Mouse (Mus musculus) MN1 (cell line): ENCODE measurements at regions not wholly inside any gene's neighbourhood (a gene's known extent, or its start where the extent isn't known, plus 50 kb on each side); places are given as distances from the start of the nearest gene placed in this dataset.
A peak's percentile ranks its signal among the peaks of the same experiment; 100 is the strongest.

Experiments
- DNase-seq: peaks from one replicate; pipeline ENCODE4 v3.0.0-alpha.2; 2016; ENCODE audit warnings: low spot score

DNA sequence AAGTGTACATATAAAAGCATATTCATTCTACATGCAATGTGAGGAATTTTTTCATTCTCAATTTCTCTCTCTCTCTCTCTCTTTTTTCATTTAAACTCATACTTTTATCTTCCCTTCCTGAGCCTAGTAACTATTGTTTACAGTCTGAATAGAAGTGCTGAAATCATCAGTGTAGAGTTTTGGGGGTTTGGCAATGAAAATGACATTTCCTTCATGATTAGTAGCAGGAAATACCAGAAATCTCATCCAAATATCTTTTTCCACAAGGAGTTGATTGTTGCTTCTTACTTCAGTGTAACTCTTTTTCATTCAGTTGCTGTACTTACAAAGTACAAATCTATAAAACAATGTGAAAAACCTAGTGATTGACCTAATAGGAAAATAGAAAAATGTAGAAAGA is 572.7 kb upstream of the Marcks start:
- no peak for DNase-seq

DNA sequence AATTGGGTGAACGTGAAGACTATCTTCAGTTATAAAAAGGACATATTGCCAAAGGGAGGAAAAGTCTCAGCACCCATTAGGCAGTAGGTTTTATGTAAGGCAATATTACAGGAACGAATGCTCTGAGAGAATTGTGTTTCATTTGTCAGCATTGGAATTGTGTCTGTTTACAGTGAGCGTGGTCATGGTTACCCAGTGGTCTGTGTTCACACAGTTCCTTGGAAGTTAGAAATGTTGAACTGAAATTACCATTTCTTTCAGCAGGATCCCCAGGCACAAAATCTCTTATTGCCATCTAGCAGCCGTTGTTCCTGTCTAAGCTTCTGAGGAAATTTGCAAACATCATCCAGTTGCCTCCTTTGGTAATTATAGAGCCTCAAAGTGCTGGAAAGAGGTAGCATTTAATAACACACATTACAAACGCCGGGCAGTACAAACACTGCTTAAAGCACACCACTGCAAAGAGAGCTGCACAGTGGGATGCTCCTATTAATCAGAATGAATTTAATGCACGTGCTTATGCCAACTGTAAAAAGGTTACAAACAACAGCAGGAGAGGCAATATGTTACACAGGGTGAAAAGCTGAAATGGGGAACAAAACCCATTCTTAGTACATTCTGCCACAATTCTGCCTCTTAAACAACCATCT is 555.4 kb upstream of the Marcks start:
- DNase-seq = no peak

DNA sequence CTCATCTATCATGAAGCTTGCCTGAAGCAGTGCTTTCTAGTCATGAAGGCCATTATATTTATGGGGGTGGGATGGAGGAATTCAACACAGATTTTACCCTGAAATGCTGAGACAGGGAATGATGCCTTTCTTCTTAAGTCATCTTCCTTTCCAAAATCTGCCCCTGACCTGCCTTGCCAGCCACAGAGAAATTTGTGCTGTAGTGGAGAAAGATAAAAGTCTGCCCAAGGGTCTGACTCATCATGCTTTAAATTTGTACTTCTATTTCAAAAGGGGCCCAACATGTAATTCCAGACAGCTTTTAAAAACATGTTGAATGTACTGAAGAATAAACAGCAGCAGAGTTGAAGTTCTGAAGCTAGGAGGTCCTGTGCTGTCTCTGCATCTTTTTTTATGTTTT is 554.1 kb upstream of the Marcks start:
- no peak for DNase-seq

DNA sequence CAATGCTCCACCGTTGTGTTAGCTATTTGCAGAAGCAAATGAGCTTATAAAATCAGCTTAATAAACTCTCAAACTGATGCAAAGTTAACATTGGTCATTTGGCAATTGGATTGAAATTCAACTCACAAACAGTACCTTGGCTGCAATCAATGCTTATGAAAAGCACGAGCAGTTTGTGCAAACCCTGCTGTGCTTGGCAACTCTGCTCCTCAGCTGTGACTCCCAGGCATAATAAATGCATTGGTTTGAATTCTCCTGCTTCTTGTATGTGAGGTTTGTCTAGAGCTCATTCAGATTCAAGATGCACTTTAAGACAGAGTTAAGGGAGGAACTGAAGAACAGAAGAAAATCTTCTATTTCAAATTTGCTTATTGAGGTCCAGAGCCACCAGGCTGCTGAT is 553.2 kb upstream of the Marcks start:
- no peak for DNase-seq

DNA sequence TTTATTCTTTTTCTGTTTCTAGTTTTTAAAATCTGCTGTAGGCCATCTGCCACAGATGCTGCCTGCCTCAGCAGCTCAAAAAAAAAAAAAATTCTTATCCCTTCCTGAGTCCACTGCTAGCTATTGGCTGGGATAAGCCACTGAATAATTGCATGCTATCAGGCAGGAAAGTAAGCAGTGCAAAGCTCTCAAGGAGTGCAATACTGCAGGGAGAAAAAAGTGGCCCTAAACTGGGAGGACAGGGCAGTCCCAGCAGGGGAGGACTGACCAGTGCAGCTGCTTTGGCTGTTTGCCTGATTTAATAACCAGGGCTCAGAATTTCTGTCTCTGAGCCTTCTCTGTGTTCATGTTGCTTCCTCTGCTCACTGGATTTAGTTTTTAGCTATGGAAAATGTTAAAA is 544.4 kb upstream of the Marcks start:
- peak; percentile 46 for DNase-seq

DNA sequence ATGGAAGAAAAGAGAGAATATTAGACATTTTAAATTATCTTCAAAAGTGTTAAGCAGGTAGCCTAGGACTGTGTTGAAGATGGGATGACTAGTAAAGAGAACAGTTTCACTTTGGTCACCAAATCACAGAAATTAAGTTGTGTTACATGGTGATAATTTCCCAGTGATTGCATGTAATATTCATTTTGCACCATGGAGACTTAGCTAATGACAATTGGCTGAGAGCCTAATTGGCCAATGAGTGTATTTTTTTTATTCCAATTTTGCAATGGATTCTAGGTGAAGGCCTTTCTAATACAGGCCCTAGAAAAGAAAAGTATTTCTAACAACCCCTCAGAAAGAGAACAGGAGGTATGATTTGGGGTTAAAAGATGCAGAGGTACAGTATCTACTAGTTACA is 541.9 kb upstream of the Marcks start:
- no peak for DNase-seq

DNA sequence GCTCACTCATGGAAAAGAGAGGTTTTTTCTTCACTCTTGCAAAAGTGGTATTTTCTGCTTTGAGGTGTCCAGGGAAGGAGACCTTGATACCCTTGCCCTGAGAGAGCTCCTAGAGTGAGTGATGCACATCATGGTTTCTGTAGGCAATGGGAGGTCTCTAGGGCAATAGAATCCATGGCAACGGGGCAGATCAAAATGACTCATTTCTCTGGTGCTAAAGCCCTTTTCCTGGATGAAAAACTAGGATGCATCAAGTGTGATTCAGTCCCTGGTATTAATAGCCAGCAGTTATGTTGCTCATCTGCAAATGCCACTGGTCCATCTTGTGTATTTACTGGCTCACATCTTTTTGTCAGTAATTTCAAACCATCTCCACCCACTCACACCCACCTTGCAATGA is 539.1 kb upstream of the Marcks start:
- no peak for DNase-seq

DNA sequence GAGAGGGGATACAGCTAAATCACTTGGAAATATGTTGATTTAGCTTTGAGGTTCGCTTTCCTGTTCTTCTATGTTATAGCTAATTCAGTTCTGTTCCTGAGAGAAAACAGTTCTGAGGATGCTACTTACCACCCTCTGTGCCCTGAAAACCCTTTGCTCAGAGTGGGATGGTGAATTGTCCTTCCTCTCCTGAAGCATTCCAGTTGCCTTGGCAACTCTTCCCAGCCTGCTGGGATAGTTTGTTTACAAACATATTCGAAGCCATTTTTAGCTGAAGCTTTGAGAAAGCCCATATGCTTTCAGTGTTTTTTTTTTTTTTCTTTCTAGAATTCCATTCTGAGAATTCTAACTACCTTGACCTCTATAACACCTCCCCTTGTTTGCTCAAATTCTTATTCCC is 530.1 kb upstream of the Marcks start:
- no peak for DNase-seq

DNA sequence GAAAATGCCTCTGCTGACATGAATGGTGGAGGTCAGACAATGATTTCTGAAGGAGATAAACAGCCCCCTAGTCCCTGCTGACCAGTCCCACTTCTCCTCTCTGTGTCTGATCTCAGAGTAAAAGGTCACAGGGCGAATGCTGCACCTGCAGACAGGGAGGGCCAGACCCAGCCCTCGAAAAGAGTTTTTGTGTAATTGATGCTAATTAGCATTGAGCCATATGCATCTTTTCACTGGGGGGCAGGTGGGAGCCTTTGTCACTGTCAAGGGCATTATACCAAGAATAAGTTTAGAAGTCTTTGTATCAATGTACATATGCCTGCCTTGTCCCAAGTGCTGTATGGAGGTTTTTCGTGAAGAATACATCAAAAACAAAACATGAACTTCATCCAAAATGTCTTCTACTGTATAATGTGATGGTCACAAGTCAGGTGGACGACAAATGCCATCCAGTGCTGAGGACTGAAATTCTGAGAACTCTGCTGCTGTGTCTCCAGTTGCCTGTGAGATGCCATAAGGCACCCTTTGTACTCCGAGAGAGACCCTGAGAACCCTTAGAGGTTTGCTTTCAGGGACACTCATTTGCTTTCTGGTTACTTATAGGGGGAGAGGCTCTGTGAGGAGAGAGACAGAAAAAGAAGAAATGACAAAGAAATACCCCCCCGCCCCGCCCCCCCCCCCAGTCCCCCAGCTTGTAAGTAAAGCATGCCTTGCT is 528.5 kb upstream of the Marcks start:
- DNase-seq = no peak

DNA sequence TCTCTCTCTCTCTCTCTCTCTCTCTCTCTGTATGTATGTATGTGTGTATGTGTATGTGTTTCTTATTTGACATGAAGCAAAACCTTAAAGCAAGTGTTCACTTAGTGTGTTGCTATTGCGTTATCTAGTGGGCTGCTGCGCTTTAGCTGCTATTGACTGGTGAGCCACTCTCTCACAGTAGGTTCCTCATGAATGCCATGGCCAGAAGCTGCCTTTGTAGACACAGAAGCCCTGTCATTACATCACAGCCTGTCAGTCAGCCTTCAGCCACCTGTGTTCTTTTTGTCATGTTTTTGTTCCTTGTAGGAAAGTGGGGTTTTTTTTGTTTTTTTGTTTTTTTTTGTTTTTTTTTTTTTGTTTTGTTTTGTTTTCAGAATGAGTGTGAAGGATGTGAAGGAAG is 527.8 kb upstream of the Marcks start:
- DNase-seq = no peak

DNA sequence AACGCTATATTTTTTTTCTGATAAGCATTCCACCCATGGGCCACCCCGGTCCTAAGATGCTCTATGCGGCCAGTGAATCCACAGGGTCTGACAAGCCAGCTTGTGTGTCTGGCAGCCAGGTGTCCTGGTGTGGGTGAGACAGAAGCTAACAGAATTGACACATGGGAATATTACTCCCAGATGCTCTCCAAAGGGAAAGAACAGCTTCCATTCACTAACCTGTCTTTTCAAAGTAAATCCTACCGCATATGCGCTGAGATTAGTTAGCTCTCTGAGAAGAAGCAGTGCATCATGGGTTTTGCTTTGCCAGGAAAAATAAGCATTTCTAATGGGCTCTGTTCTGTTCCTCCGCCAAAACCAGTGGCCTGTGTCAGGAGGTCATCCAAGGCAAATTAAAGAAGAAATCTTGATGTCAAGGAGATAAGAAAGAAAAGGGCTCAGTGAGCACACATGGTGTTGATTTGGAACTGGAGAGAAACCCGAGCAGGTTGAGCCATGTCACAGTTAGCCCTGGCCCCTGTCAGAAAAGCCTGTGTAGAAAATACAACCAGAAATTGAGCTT is 498.4 kb upstream of the Marcks start:
- DNase-seq = no peak

DNA sequence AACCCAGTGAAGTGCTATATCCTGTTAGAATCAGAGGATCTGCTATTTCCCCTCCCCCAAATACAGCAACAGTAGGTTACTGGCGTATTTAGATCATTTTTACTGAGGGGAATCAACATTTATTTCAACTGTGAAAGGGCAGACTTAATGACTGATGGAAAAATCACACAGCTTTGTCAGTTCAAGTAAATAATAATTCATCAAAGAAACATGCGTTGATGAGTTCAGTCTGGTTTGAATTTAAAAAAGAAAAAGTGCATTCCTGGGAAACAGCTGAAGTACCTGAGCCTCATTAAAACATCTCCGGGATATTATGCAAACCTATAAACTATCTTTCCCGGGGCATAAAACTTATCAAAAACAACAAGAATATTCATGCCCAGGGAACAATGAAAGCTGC is 497.7 kb upstream of the Marcks start:
- DNase-seq = no peak

DNA sequence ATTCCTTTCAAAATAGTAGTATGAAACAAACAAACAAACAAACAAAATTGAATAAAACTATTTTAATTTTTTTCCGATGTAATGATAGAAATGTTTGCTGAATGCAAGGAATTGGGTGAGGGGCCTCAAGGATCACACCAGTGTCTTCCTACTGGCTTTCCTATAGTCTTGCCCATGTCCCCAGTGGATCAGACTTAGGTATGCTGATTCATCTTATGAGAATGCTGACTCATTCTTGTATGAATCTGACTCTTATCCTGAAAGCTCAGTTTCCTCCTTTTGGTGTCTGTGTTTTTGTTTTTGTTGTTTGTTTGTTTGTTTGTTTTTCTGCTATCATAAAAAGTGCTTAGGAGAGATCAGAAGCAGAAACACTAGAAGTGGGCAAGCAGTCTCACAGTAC is 491.7 kb upstream of the Marcks start:
- no peak for DNase-seq

DNA sequence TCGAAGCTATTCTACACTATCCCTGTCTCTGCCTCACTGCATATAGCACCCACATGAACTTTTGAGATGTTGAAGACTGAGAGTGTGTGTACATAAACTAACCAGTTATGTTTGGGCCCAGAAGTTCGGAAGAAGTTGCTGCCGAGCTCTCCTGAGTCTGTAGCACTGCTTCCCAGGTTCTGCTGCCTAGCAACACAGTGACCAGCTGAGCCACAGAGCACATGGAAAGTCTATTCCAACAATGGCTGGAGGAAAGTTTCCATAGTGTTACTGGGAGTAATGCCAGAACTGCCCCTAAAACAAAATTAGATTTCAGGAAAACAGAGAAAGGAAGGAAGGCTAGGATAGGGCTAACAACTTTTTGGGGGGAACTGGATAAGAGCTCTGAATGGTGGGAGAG is 489.2 kb upstream of the Marcks start:
- no peak for DNase-seq

DNA sequence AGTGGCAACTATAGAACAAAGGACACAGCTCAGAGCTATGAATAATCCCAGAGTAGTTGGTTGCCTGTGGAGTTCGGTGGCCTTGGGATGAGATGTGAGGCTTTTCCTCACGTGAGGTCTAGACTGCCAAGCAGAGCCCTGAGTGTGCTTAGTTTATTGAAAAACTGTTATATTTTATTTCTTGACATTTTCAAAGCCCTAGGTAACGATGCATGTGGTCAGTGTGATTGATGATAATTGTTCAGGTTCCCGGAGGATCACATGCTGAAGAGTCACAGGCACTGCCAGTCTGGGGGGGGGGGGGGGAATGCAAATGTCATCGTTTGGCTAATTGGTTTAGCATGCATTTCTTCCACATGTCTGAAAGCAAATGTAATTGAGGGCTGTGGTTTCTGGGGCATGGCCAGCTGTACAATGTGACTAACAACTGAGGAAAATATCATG is 488.1 kb upstream of the Marcks start:
- peak; percentile 24 for DNase-seq

DNA sequence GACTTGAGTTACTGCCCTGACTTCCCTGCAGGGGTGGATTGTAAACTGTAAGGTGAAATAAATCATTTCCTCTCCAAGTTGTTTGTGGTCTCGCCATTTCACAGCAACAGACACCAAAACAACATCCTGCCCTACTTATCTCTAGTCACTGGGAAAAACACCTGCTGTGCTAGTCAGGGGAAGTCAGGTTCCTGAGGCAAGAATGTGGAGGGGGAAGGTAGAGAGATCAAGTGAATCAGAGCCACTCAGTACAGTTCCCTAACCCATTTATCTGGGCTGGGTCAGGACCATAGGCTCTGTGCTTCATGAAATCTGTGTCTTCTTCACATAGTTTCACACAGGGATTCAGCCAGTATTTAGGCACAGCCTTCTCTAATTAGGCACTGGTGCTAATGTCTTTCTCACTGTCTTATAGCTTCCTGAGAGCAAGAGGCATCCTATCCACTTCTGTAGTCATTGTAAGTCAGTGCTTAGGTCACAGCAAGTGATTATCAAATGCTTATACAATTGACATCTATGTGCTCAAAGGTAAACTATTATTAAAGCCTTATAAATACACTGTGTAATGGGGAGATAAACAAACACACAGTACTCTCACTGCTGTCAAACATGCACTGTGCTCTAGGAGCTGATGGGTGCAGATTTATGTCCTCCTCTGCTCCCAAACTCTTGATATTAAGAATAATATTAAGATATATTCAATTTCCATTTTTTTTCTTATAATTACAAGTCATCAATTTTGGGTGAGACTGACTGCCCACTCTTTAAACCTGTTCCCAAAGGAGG is 487.4 kb upstream of the Marcks start:
- no peak for DNase-seq

DNA sequence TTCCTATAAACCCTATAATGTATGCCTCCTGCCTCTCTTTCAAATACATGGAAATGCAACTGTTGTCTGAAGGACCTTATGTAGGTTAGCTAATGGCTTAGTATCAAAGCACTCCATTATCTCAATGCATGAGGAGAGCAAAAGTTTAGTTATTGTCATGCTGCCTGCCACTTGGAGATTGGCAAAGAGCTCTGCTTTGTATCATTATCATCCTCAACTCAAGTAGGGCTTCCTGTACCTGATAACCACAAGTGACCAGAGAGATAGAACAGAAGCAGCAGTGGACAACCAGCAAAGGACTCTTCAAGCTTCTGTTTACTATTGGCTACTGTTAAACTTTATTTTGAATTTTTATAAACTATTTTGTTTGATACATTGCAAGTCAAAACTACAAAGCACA is 484.3 kb upstream of the Marcks start:
- no peak for DNase-seq

DNA sequence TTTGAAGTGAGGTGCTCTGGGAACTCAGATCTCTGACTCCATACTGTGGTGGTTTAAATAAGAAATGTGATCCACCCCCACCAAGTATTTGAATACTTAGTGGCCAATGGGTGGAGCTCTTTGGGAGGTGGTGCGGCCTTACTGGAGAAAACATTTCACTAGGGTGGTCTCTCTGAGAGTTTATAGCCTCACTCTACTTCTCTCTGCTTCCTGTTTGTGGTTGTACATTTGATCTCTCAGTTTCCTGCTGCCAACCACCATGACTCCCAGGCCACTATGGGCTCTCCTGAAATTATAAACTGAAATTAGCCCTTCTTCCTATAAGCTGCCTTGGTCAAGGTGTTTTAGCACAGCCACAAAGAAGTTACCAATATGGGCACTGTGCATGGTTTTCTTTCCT is 479.9 kb upstream of the Marcks start:
- DNase-seq = no peak

DNA sequence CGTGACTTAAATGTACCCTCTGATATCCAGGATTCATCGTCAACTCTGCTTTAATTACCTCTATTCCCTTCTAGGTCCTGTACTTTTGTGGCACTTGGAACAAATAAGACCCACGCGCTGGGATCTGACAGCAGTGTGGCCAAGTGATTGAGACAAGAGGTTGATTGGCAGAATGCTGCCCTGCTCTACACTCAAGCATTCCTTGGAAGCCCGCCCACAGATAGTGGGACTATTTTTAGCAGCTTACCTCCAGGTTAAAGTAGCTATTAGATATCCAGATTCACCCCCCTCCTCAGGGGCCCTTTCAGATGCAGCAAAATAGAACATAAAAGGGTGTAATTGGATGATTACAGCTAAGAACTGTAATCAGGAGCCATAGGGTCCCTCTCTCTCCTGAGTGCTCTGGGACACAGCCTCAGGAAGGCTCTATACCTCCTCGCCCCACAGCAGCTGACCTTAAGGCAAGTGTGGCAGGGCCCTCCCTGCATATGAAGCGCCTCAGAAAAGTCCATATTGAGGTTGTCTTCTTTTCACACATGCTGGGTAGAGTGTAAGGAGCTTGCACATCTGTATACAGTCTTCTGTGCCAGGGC is 479.1 kb upstream of the Marcks start:
- DNase-seq = no peak

DNA sequence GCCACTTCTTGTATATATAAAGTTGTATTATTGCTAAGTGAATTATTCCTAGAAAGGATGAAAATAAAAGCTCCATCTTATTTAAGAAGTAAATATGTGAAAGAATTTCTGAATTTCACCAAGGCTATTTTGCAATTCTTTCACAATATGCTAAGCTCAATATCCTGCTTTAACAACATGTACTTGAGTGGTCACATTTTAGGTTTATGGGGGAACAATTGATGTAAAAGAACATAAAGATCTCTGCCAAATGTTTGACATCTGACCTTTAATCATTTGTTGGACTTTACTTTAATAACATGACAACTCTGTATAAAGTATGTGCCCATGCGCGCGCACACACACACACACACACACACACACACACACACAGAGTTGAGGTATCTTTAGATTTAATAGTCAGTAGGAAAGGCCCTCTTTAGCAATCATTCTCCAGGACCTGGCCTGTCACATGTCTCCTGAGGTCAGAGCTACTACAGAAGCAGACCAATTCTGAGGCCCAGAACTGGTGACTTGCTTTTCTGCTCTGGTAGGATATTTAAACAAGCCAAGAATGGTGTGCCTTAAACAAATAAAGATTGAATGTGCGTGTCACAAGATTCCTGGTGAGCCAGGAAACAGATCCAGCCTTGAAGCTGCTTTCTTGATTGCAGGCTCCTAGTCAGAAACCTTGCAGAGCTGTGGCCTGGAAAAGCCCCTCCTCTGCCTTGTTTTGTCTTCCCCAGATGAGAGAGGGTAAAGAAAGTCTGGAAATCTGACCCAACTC is 477.4 kb upstream of the Marcks start:
- no peak for DNase-seq

DNA sequence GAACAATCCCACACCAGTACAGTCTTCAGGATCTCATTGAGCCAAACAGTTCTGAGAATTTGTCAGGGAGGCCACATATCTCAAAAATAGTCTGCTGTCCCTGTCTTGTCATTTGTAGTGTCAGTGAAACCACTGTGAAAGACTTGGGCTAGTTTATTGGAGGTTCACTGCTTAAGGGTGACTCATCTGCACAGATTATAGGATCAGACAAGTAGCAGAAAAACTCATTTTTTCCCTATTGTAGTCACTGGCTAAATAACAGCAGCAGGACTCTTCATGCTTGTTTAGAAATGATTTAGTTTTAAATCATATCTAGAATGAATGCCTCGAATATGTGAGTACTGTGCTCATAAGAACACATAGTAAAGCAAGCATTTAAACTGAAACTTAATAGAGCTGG is 475.2 kb upstream of the Marcks start:
- no peak for DNase-seq

DNA sequence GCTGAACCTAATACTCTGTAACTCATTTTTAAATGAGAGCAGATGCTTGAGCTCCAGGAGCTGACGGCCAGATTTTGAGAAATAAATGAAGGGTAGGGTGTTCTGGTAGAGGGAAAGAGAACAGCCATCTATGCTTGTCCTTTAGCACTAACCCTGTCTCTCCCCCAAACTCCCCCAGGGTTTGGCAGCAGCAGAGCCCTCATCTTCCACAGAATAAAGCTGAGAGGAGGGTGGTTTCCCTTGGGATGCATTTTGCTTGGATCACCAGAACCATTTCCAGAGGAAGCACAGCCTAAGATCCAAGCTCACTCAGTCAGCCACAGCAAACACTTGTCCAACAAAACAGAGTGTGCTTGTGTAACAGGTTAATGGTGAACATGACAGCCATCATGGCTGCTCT is 464.8 kb upstream of the Marcks start:
- no peak for DNase-seq
